15 mouse cellular contexts compared by ENCODE assay signal in genomic region chr14:14353740-14354510, GRCm38 (mm10). TPM values are rescaled to one million over a fixed set of nuclear protein-coding genes. Genes with fewer than 3 reads are reported as not detected.
DNase-seq lines count a peak whose midpoint lies in the region; ATAC-seq lines count a peak whose summit lies in the region.
"Had no signal": no experiment of that assay in that cellular context is flagged by ENCODE, and none has a peak within 500 bp of the region (broad histone marks: within the 10 kb centered on the region; RNA-seq: fewer than 3 reads in every experiment).

No protein-coding gene starts in this region.

- H3K4me3 ChIP-seq in neural tube, embryonic 14.5 days (ENCODE audit: low read depth, low read length): no peak overlapping the region
- no peak overlapping the region for H3K4me3 ChIP-seq in intestine, embryonic 16.5 days (ENCODE audit: low read length)
- H3K4me3 ChIP-seq: heart, adult 2 months had no signal

- intact Hi-C loops in left cerebral cortex, postnatal 14 days (cut with DNase I): loop anchor here (10.0 kb wide), 1 partner anchor 351 kb away; the partner anchor contains the start of gene Slc4a7
- intact Hi-C loops in left cerebral cortex, postnatal 4 days (cut with DNase I): no loop called here

- H3K27me3 ChIP-seq in neural tube, embryonic 14.5 days (ENCODE audit: control insufficient read depth, insufficient read depth, low read length): no peaks in the 10 kb centered on the region
- H3K27me3 ChIP-seq in intestine, embryonic 16.5 days (replicated peaks; ENCODE audit: control insufficient read depth, insufficient read depth, low read length): no peaks in the 10 kb centered on the region

- 63% methylated on average over 8 of the region's 8 CpGs for WGBS in neural tube, embryonic 14.5 days
- WGBS in intestine, embryonic 16.5 days: 87% methylated on average over 8 of the region's 8 CpGs

- H3K9me3 ChIP-seq in neural tube, embryonic 14.5 days (ENCODE audit: control insufficient read depth, low read length): peaks cover 12% of the 10 kb centered on the region
- peaks cover 47% of the 10 kb centered on the region for H3K9me3 ChIP-seq in intestine, embryonic 16.5 days (ENCODE audit: control insufficient read depth, low read length)

- H3K27ac ChIP-seq in neural tube, embryonic 14.5 days (ENCODE audit: low read depth, low read length): no peak overlapping the region
- H3K27ac ChIP-seq in intestine, embryonic 16.5 days (ENCODE audit: low read length): no peak overlapping the region
- H3K27ac ChIP-seq: heart, adult 2 months had no signal

- H3K36me3 ChIP-seq in neural tube, embryonic 14.5 days (ENCODE audit: control insufficient read depth, insufficient read depth, low read length): no peaks in the 10 kb centered on the region
- peaks cover 14% of the 10 kb centered on the region; the same call in 1 of the 2 replicates for H3K36me3 ChIP-seq in intestine, embryonic 16.5 days (ENCODE audit: control insufficient read depth, insufficient read depth, low read length)

- H3K4me2 ChIP-seq in neural tube, embryonic 14.5 days (ENCODE audit: low read depth, low read length): no peak overlapping the region
- H3K4me2 ChIP-seq in intestine, embryonic 16.5 days (ENCODE audit: low read depth, low read length): no peak overlapping the region
- H3K4me2 ChIP-seq: liver, embryonic 11.5 days had no signal

- H3K4me1 ChIP-seq in neural tube, embryonic 14.5 days (ENCODE audit: control insufficient read depth, insufficient read depth, low read length): no peaks in the 10 kb centered on the region
- H3K4me1 ChIP-seq in intestine, embryonic 16.5 days (ENCODE audit: control insufficient read depth, insufficient read depth, low read length): no peaks in the 10 kb centered on the region

- no peak overlapping the region for H3K9ac ChIP-seq in neural tube, embryonic 14.5 days (replicated peaks; ENCODE audit: low read depth, low read length)
- H3K9ac ChIP-seq in intestine, embryonic 16.5 days (ENCODE audit: low read depth, low read length): no peak overlapping the region

- peak; percentile 7 for ATAC-seq in inflammation-experienced regulatory T-cells, adult 6 months
- ATAC-seq in neural tube, embryonic 14.5 days (ENCODE audit: low read depth): peak; percentile 22; the same call in 1 of the 2 replicates
- ATAC-seq in intestine, embryonic 16.5 days: no peak
- ATAC-seq: intestine, postnatal 0 days had no signal

- peak; percentile 2 to 29 for DNase-seq in left cerebral cortex, postnatal 14 days (ENCODE audit: low spot score in 2 of 2)
- DNase-seq in left cerebral cortex, postnatal 4 days: no peak
- DNase-seq in brain, adult 2 months (ENCODE audit: low read depth, low spot score): peak; percentile 34
- no peak for DNase-seq in right cerebral cortex, postnatal 25 days
- DNase-seq in spleen, adult 12 weeks (ENCODE audit: low spot score): no peak
- DNase-seq: adrenal gland, postnatal 10 days; cerebellum, adult 8-10 months; heart, adult 2 months; right cerebral cortex, postnatal 14 days had no signal

RNA-seq across cellular contexts. Expression of gene Il3ra, which starts 7.8 kb away (rescaled TPM):
- total RNA-seq in left cerebral cortex, postnatal 14 days (2021): 1 to 10 TPM; 3.6 to 3.7 TPM
- total RNA-seq in left cerebral cortex, postnatal 4 days (2021): 1 to 10 TPM; 6.0 TPM
- 1 to 10 TPM; 3.6 to 10.0 (median 4.1) TPM for polyA plus RNA-seq in inflammation-experienced regulatory T-cells, adult 6 months (2017; shearing (Covaris generic))
- 1.9 and 2.4 TPM in 2 replicates for polyA plus RNA-seq in neural tube, embryonic 14.5 days (2014; fragmentation: Nextera tagmentation; extraction: Ambion mirVana)
- 6.6 and 6.9 TPM in 2 replicates for polyA plus RNA-seq in intestine, embryonic 16.5 days (2015; fragmentation: Nextera tagmentation; extraction: Ambion mirVana)

RNA-seq across cellular contexts. Expression of gene Olfr31, which starts 31.3 kb away (rescaled TPM):
- total RNA-seq in left cerebral cortex, postnatal 14 days (2021): not detected
- total RNA-seq in left cerebral cortex, postnatal 4 days (2021): not detected
- under 1 TPM in 1 of 3 experiments, not detected in 2; 0.13 TPM for polyA plus RNA-seq in inflammation-experienced regulatory T-cells, adult 6 months (2017; shearing (Covaris generic))
- 0.09 TPM in 1 of 2 replicates, not detected in the other for polyA plus RNA-seq in neural tube, embryonic 14.5 days (2014; fragmentation: Nextera tagmentation; extraction: Ambion mirVana)
- not detected in 2 replicates for polyA plus RNA-seq in intestine, embryonic 16.5 days (2015; fragmentation: Nextera tagmentation; extraction: Ambion mirVana)
- total RNA-seq: adrenal gland, postnatal 10 days; heart, adult 2 months had no signal
- polyA plus RNA-seq: heart, adult 2 months; intestine, postnatal 0 days; liver, embryonic 11.5 days had no signal

RNA-seq across cellular contexts. Expression of gene Olfr721-ps1, which starts 47.2 kb away (rescaled TPM):
- not detected for total RNA-seq in left cerebral cortex, postnatal 14 days (2021)
- total RNA-seq in left cerebral cortex, postnatal 4 days (2021): not detected
- not detected for polyA plus RNA-seq in inflammation-experienced regulatory T-cells, adult 6 months (2017; shearing (Covaris generic))
- not detected in 2 replicates for polyA plus RNA-seq in neural tube, embryonic 14.5 days (2014; fragmentation: Nextera tagmentation; extraction: Ambion mirVana)
- not detected in 2 replicates for polyA plus RNA-seq in intestine, embryonic 16.5 days (2015; fragmentation: Nextera tagmentation; extraction: Ambion mirVana)
- total RNA-seq: adrenal gland, postnatal 10 days; heart, adult 2 months; layer of hippocampus, postnatal 10 days had no signal
- polyA plus RNA-seq: heart, adult 2 months; intestine, postnatal 0 days; liver, embryonic 11.5 days had no signal

Comparison
In these comparisons a context has a peak if more than half of its experiments do, and no peak if none do; other contexts are left out.
1. DNase-seq: peak in left cerebral cortex, postnatal 14 days (2 of 2) and brain, adult 2 months (single experiment); none in left cerebral cortex, postnatal 4 days (single experiment), right cerebral cortex, postnatal 25 days (single experiment) and spleen, adult 12 weeks (single experiment).